Mouse (Mus musculus) midbrain, embryonic 11.5 days (tissue): ENCODE data around the gene Cyth3. TPM values are rescaled to one million over a fixed set of nuclear protein-coding genes. Genes with fewer than 3 reads are reported as not detected.

Experiments
- ATAC-seq: fragments of 200-750 bp; cut with Nextera tagmentation; 2 replicates; pipeline ENCODE4 v1.8.0; 2017; ENCODE audit warnings: moderate TSS enrichment, moderate library complexity; ENCODE audit not compliant: low FRiP score
- DNase-seq: peaks from one replicate; pipeline ENCODE4 v3.0.0; 2015; ENCODE audit warnings: low spot score; ENCODE audit errors: missing footprints
- H3K27ac ChIP-seq: fragments of 300-500 bp; sonication (generic); 2 replicates; pipeline ENCODE4 v1.5.1; 2014; ENCODE audit warnings: low read depth, low read length
- H3K27me3 ChIP-seq: fragments of 300-500 bp; sonication (generic); 2 replicates; pipeline ENCODE4 v1.6.1; 2014; ENCODE audit warnings: mild to moderate bottlenecking, low read length, moderate library complexity, mixed read lengths; ENCODE audit not compliant: control insufficient read depth, insufficient read depth
- H3K36me3 ChIP-seq: fragments of 300-500 bp; sonication (generic); 2 replicates; pipeline ENCODE4 v1.6.1; 2014; ENCODE audit warnings: mild to moderate bottlenecking, low read length, moderate library complexity, mixed read lengths; ENCODE audit not compliant: control insufficient read depth, insufficient read depth
- H3K4me1 ChIP-seq: fragments of 300-500 bp; sonication (generic); 2 replicates; pipeline ENCODE4 v1.6.1; 2014; ENCODE audit warnings: low read length; ENCODE audit not compliant: control insufficient read depth, insufficient read depth
- H3K4me2 ChIP-seq: fragments of 300-500 bp; sonication (generic); 2 replicates; pipeline ENCODE4 v1.6.1; 2014; ENCODE audit warnings: mild to moderate bottlenecking, moderate library complexity
- H3K4me3 ChIP-seq: fragments of 300-500 bp; sonication (generic); 2 replicates; pipeline ENCODE4 v1.5.1; 2014; ENCODE audit warnings: low read depth, low read length
- H3K9ac ChIP-seq: fragments of 300-500 bp; sonication (generic); 2 replicates; pipeline ENCODE4 v1.6.1; 2014; ENCODE audit warnings: low read length
- H3K9me3 ChIP-seq: fragments of 300-500 bp; sonication (generic); 2 replicates; pipeline ENCODE4 v1.6.1; 2016; ENCODE audit warnings: low read length; ENCODE audit not compliant: control insufficient read depth
- WGBS: fragments of 180-500 bp; shearing (Covaris S2); extraction: QIAGEN DNeasy Blood & Tissue Kit; methylation state at CpG from one replicate; pipeline ENCODE4 v1.1.7; 2014; 5-methylcytosine and 5-hydroxymethylcytosine counted together
- polyA plus RNA-seq: library from polyadenylated mRNA; unstranded; fragments of >200 nt; fragmentation: Nextera tagmentation; extraction: Ambion mirVana; gene quantifications from 2 replicates; pipeline ENCODE4 v1.2.1, GENCODE M21; 2014

Cyth3 gene
- polyA plus RNA-seq, 1 experiment from 2014 or later, result 27.6 TPM

DNA sequence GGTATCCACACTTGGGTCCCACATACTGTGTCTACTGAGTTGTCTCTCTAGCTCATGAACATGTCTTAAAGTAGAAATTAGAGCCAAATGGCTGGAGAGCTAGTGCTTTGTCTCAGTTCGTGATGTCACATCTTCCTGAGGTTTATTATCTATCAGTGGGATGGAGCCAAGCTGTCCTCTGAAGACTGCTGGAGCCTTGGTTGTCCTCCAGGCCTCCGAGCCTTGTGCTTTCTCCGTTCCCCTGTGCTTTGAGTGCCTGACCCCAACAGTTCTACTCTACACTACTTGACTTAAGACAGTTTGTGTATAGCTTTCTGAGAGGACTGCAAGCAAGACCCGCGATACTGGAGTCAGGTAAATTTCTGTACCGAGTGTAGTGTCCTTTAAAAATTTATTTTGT is 26.9 kb downstream of the Cyth3 start:
- H3K4me1 ChIP-seq, result no peaks in the 10 kb centered on the region
- H3K4me3 ChIP-seq, result no peak overlapping the region
- no peak overlapping the region for H3K9ac ChIP-seq
- H3K36me3 ChIP-seq, result no peaks in the 10 kb centered on the region
- no peaks in the 10 kb centered on the region for H3K9me3 ChIP-seq
- ATAC-seq, result no peak
- 94% methylated on average over 6 of the region's 6 CpGs for WGBS
- H3K27me3 ChIP-seq, result no peaks in the 10 kb centered on the region
- no peak overlapping the region for H3K27ac ChIP-seq
- no peak for DNase-seq
- H3K4me2 ChIP-seq, result no peak overlapping the region

DNA sequence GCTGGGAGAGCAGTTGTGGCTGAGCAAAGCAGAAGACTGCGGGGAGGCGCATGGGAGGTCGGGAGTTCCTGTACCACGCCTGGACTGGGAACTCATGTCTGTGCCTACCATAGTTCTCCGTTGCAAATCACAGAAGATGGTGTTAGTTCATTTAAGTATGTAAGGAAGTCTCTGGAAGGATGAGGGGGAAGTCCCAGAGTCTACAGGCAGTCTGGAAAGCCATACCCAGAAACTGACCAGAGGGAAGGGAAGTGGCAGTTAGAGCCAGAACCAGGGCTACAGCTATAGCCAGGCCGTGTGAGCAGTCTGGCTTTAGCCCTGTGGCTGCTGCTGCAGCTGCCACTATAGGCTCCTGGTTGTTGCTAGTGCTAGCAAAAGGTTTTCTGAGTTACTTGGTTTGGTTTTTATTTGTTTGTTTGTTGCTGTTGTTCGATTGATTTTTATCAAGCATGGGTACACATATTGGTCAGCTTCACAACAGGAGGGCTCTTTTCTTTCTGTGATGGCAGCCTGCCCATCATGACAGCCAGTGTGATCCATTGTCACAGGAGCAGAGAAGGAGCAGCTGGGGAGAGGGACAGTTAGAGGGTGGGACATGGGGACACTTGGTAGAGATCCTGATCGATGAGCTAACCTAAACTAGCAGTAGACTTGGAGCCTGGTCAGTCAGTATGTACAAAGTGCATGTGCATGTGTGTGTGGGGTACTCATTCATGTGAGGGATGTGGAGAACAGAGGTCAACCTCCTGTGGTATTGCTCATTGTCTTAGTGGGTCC is 29.8 kb downstream of the Cyth3 start:
- H3K4me3 ChIP-seq, result no peak overlapping the region
- no peaks in the 10 kb centered on the region for H3K36me3 ChIP-seq
- ATAC-seq (no peak), DNase-seq (no peak)
- no peak overlapping the region for H3K4me2 ChIP-seq
- H3K27ac ChIP-seq, result no peak overlapping the region
- H3K4me1 ChIP-seq, result peaks cover 7% of the 10 kb centered on the region; the same call in 1 of the 2 replicates
- no peak overlapping the region for H3K9ac ChIP-seq
- H3K27me3 ChIP-seq, result no peaks in the 10 kb centered on the region
- WGBS, result 86% methylated on average over 8 of the region's 8 CpGs
- H3K9me3 ChIP-seq, result no peaks in the 10 kb centered on the region

DNA sequence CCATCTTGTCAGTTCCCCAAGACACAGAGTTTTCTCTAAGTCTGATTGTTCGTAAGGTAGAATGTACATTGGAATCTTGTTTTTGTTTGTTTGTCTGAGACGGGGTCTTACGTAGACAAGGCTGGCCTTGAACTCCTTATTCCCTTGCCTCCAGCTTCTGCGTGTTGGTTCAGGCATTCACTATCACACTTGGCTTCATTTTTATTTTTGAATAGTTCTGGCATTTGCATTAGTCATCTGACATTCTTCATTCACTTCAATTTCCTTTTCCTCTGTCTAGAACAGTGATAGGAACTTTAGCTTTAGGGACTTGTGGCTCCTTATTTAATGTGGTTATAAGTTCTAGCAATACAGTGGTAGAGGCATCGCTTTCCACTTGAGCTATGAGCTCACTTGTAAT is 31.2 kb downstream of the Cyth3 start:
- ATAC-seq (no peak), DNase-seq (no peak)
- H3K27me3 ChIP-seq, result no peaks in the 10 kb centered on the region
- no peaks in the 10 kb centered on the region for H3K9me3 ChIP-seq
- H3K27ac ChIP-seq, result no peak overlapping the region
- H3K4me1 ChIP-seq, result peaks cover 7% of the 10 kb centered on the region; the same call in 1 of the 2 replicates
- no peak overlapping the region for H3K4me3 ChIP-seq
- no peak overlapping the region for H3K4me2 ChIP-seq
- WGBS, result 93% methylated on average over 5 of the region's 5 CpGs
- no peaks in the 10 kb centered on the region for H3K36me3 ChIP-seq
- H3K9ac ChIP-seq, result no peak overlapping the region

DNA sequence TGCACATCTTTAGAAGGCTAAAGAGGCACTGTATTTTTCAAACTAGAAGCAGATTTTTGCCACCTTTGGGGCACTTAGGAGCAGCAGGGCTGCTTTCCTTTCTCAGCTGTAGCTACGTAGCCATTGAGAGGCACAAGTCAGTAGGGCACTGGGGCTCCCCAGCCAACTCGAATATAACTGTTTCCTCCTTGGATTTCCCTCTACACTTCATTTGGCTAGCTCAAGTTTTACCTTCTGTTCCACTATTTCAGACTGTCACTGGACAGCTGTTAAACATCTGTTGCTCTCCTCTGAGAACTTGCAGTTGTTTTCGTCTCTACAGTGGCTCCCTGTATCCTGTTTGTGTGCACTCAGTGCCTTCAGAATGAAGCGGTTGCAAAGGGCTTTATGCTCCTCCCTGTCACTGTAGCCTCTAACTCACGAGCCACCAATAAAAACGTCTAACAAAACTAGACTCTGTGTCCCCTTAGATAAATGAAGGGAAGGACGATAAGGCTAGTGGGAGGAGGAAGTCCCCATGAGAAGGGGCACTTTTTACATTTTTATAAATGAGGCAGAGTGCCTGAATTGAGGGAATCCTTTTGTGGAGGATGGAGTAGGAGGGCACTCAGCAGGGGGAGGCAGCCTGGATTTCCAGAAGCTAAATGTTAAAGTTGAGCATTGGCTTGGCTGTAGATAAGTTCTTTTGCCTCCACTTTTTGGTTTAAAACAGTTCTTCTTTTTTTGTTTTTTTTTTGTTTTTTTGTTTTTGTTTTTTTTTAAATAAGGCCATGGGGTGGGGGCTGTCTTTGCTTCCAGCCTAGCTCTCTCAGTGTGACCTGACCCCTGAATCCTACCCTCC is 32.6 kb downstream of the Cyth3 start:
- Histone ChIP-seq H3K27me3 (no peaks in the 10 kb centered on the region), H3K9ac (no peak overlapping the region), H3K36me3 (no peaks in the 10 kb centered on the region), H3K9me3 (no peaks in the 10 kb centered on the region), H3K4me2 (no peak overlapping the region), H3K4me3 (no peak overlapping the region), H3K27ac (no peak overlapping the region), H3K4me1 (peaks cover 7% of the 10 kb centered on the region; the same call in 1 of the 2 replicates)
- ATAC-seq (no peak), DNase-seq (no peak)
- WGBS, result 27% methylated on average over 7 of the region's 7 CpGs

DNA sequence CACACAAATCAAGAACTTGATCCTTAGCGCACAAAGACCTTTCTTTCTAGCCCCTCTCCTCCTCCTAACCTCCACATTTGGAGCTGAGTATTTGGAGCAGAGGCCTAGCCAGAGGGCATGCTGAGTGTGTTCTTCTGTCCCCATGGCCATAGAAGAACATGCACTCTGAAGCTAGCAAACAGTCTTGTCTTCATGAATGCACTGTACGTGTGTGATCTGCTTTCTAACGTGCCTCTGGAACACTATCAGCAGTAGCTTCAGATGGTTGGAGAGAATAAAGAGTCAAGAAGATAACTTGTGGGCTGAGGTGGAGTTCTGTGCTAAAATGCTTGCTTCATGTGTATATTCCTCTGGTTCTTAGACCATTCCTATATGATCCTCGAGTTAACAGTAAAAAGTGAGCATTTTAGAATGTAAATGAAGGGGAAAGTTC is 33.3 kb downstream of the Cyth3 start:
- Histone ChIP-seq H3K9ac (no peak overlapping the region), H3K27ac (no peak overlapping the region), H3K27me3 (no peaks in the 10 kb centered on the region), H3K36me3 (no peaks in the 10 kb centered on the region), H3K4me1 (peaks cover 7% of the 10 kb centered on the region; the same call in 1 of the 2 replicates), H3K9me3 (no peaks in the 10 kb centered on the region), H3K4me2 (no peak overlapping the region), H3K4me3 (no peak overlapping the region)
- DNase-seq (no peak), ATAC-seq (no peak)
- 66% methylated on average over 4 of the region's 4 CpGs for WGBS

DNA sequence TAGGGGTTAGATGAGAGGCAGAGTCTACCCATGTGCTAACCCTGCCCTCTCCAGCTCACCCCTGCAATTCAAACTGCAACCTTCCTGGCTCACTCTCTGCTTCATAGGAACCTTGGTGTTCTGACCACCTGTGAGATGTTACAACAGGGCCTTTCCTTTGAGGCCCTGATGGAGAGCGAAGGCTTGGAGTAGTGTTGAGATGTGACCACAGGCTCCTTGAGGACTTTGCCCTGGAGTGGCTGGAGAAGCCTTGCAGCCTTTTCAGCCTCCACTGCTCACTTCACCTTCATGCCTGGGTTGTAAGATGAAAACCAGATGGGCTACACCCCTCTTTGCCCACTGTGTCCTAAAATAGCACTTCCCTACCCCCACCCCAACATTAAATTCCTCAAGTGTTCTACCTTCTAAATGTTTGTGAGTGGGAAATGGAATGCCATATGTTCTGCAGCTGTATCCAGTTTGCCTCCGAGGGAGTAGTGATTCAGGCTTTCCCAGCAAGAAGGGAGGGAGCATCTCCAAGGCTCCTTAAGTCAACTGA is 34.5 kb downstream of the Cyth3 start:
- no peak for DNase-seq
- no peak for ATAC-seq

DNA sequence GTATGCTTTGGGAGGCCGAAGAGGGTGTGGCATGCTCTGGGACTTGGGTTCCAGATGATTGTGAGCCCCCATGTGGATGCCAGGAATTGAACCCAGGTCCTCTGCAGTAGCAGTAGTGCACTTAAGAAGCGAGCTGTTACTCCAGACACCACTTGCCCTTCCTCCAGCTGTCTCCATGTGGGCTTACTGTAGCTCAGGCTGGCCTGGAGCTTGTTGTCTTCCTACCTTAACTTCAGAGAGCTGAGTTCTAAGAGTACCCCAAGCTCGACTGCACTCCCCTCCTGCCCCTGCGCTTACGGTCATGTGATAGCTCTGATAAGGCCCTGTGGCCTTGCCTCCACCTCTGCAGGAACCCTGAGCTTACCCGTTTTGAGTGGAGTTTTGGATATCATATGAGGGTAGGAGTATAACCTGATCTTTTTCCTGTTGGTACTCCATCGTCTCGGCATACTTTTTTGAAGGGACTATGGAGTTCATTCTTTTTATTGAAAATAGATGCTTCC is 36.8 kb downstream of the Cyth3 start:
- peaks cover 7% of the 10 kb centered on the region; the same call in 1 of the 2 replicates for H3K4me1 ChIP-seq
- H3K9me3 ChIP-seq, result no peaks in the 10 kb centered on the region
- no peak overlapping the region for H3K4me2 ChIP-seq
- H3K36me3 ChIP-seq, result no peaks in the 10 kb centered on the region
- H3K4me3 ChIP-seq, result no peak overlapping the region
- no peaks in the 10 kb centered on the region for H3K27me3 ChIP-seq
- 88% methylated on average over 8 of the region's 8 CpGs for WGBS
- no peak for ATAC-seq
- DNase-seq, result no peak
- H3K27ac ChIP-seq, result no peak overlapping the region
- no peak overlapping the region for H3K9ac ChIP-seq

More for the DNA sequence above, 34.5 kb downstream of the Cyth3 start:
- H3K4me3 ChIP-seq, result no peak overlapping the region
- WGBS, result 82% methylated on average over 2 of the region's 2 CpGs
- H3K36me3 ChIP-seq, result no peaks in the 10 kb centered on the region
- H3K4me1 ChIP-seq, result peaks cover 7% of the 10 kb centered on the region; the same call in 1 of the 2 replicates
- no peaks in the 10 kb centered on the region for H3K9me3 ChIP-seq
- no peak overlapping the region for H3K9ac ChIP-seq
- H3K4me2 ChIP-seq, result no peak overlapping the region
- no peak overlapping the region for H3K27ac ChIP-seq
- H3K27me3 ChIP-seq, result no peaks in the 10 kb centered on the region

DNA sequence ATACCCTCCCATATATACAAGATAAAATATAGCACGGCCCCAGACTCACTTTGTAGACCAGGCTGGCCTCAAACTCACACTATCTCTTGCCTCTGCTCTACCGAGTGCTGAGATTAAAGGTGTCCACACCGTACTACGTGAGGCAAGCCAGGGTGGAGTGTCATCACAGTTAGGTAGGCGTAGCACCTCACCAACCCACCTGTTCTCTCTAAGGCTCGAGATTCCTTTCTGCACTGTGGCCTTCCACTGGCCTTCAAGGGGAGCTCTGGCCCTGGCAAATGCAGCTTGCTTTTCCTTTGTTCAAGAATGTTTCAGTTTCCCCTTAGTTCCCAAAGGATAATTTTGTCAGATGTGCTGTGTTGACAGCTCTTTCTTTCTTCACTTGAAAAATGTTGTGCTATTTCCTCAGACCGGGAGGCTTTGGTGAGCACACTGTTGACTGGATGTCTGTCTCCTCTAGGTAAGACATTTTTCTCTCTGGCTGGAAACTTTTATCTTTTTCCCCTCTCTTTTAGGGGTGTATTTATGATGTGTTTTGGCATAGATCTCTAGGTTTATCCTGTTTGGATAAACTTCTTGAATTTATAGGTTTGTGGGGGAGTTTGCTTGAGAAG is 40.9 kb downstream of the Cyth3 start:
- ATAC-seq (no peak), DNase-seq (no peak)
- no peaks in the 10 kb centered on the region for H3K27me3 ChIP-seq
- no peaks in the 10 kb centered on the region for H3K4me1 ChIP-seq
- H3K4me3 ChIP-seq, result no peak overlapping the region
- no peak overlapping the region for H3K4me2 ChIP-seq
- H3K36me3 ChIP-seq, result no peaks in the 10 kb centered on the region
- no peak overlapping the region for H3K9ac ChIP-seq
- WGBS, result 92% methylated on average over 7 of the region's 7 CpGs
- H3K27ac ChIP-seq, result no peak overlapping the region
- no peaks in the 10 kb centered on the region for H3K9me3 ChIP-seq
